Mouse (Mus musculus): ENCODE results near the gene Kcnk6.

GRCm38 (mm10) chr7:29257368-29257767, 25.1 kb upstream of the Kcnk6 start:
- no peak for TF ChIP-seq EP300 (IDR thresholded peaks at IDR 0.05; ENCODE audit: insufficient read depth, low read depth, low read length)
- no peak for TF ChIP-seq CTCF (IDR thresholded peaks at IDR 0.05; ENCODE audit: low read depth, low read length)
- no peak for TF ChIP-seq POLR2A (IDR thresholded peaks at IDR 0.05; ENCODE audit: insufficient read depth, low read length)
